Mouse (Mus musculus) hindbrain, embryonic 16.5 days (tissue): ENCODE results near the gene Baiap2. TPM values are rescaled to one million over a fixed set of nuclear protein-coding genes. Genes with fewer than 3 reads are reported as not detected.
A peak's percentile ranks its signal among the peaks of the same experiment; 100 is the strongest.

Source experiments
- ATAC-seq: fragments of 200-750 bp; cut with Nextera tagmentation; 2 replicates; pipeline ENCODE4 v1.8.0; 2017; ENCODE audit warnings: moderate TSS enrichment, moderate library complexity
- H3K27ac ChIP-seq: fragments of 300-500 bp; sonication (generic); 2 replicates; pipeline ENCODE4 v1.5.1; 2014; ENCODE audit warnings: low read depth, mild to moderate bottlenecking, control low read depth, low read length, moderate library complexity
- H3K27me3 ChIP-seq: fragments of 300-500 bp; sonication (generic); replicated peaks from 2 replicates; pipeline ENCODE4 v1.6.1; 2014; ENCODE audit warnings: low read length; ENCODE audit not compliant: control insufficient read depth, insufficient read depth
- H3K36me3 ChIP-seq: fragments of 300-500 bp; sonication (generic); 2 replicates; pipeline ENCODE4 v1.6.1; 2014; ENCODE audit warnings: mild to moderate bottlenecking, low read length, moderate library complexity, mixed read lengths; ENCODE audit not compliant: control insufficient read depth, insufficient read depth
- H3K4me1 ChIP-seq: fragments of 300-500 bp; sonication (generic); 2 replicates; pipeline ENCODE4 v1.6.1; 2014; ENCODE audit warnings: low read depth, low read length; ENCODE audit not compliant: control insufficient read depth, insufficient read depth
- H3K4me2 ChIP-seq: fragments of 300-500 bp; sonication (generic); 2 replicates; pipeline ENCODE4 v1.6.1; 2014; ENCODE audit warnings: mild to moderate bottlenecking, low read length, control low read depth, moderate library complexity
- H3K4me3 ChIP-seq: fragments of 300-500 bp; sonication (generic); 2 replicates; pipeline ENCODE4 v1.5.1; 2014; ENCODE audit warnings: mild to moderate bottlenecking, low read length, control low read depth, moderate library complexity
- H3K9ac ChIP-seq: fragments of 300-500 bp; sonication (generic); 2 replicates; pipeline ENCODE4 v1.6.1; 2014; ENCODE audit warnings: low read depth, mild to moderate bottlenecking, control low read depth, low read length, moderate library complexity
- H3K9me3 ChIP-seq: fragments of 300-500 bp; sonication (generic); 2 replicates; pipeline ENCODE4 v1.6.1; 2014; ENCODE audit warnings: mild to moderate bottlenecking, low read length, moderate library complexity; ENCODE audit not compliant: control insufficient read depth
- WGBS: fragments of 180-500 bp; shearing (Covaris S2); extraction: QIAGEN DNeasy Blood & Tissue Kit; methylation state at CpG from one replicate; pipeline ENCODE4 v1.1.7; 2014; 5-methylcytosine and 5-hydroxymethylcytosine counted together
- polyA plus RNA-seq: library from polyadenylated mRNA; unstranded; fragments of >200 nt; fragmentation: Nextera tagmentation; extraction: Ambion mirVana; gene quantifications from 2 replicates; pipeline ENCODE4 v1.2.1, GENCODE M21; 2015

The Baiap2 gene
- polyA plus RNA-seq, 1 experiment from 2014 or later: 23.9 TPM

DNA sequence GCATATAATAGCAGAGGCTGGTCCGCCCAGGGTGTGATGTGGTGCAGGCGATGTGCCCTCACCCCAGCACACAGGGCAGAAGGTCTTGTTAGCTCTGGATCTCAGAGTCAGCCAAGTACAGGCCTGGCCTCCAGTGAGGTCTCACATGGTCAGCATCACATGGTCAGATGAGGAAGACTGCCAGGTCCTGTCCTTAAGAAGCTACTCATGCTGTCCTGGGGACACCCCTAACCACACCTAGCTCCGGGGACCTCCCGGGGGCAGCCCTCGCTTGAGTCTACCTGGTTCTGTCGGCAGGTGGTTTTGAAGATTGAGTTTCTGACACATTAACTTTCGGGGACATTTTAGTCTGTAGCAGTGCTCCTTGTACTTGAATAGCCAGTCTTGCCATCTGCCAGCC lies 45.8 kb downstream of the Baiap2 start:
- WGBS: 86% methylated on average over 7 of the region's 7 CpGs
- Histone ChIP-seq H3K4me3 (no peak overlapping the region), H3K4me2 (no peak overlapping the region), H3K9me3 (no peaks in the 10 kb centered on the region), H3K9ac (no peak overlapping the region), H3K36me3 (no peaks in the 10 kb centered on the region), H3K4me1 (peaks cover 23% of the 10 kb centered on the region), H3K27me3 (no peaks in the 10 kb centered on the region), H3K27ac (no peak overlapping the region)
- no peak for ATAC-seq

DNA sequence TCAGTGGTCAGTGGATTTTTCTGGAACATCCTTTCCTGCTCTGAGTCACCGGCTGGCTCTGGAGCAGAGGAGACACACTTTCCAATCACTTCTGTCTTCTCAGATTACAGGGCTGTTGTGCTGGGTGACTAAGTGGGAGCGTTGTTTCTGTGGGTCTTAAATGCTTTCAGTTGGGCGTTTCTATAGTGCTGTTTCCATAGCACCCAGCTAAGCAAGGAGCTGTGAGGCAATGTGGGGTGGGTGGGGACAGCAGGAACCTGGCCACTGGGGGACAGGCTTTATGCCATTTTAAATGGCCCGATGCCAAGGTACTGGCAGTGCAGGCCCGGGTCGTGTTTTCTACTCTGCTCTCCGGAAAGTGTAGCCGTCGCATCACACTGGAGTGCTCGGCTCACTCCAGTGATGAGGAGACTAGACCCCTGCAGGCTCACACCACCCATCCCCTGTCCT lies 46.6 kb downstream of the Baiap2 start:
- Histone ChIP-seq H3K9me3 (no peaks in the 10 kb centered on the region), H3K4me3 (no peak overlapping the region), H3K27me3 (no peaks in the 10 kb centered on the region), H3K36me3 (no peaks in the 10 kb centered on the region), H3K4me2 (no peak overlapping the region), H3K4me1 (peaks cover 20% of the 10 kb centered on the region), H3K9ac (0 out of 2 replicates have a peak overlapping the region, but pooled peaks have one; percentile 4), H3K27ac (peak overlapping the region; percentile 57; the same call in 1 of the 2 replicates)
- peak; percentile 72 for ATAC-seq
- WGBS: 6% methylated on average over 10 of the region's 10 CpGs

GRCm38 (mm10) chr11:119990658-119991337 lies 48.2 kb downstream of the Baiap2 start:
- ATAC-seq: no peak
- 57% methylated on average over 10 of the region's 10 CpGs for WGBS
- H3K36me3 ChIP-seq: no peaks in the 10 kb centered on the region; the same call in 1 of the 2 replicates
- no peak overlapping the region for H3K4me2 ChIP-seq
- H3K4me3 ChIP-seq: no peak overlapping the region
- H3K9me3 ChIP-seq: no peaks in the 10 kb centered on the region
- H3K9ac ChIP-seq: peak overlapping the region; percentile 11
- no peaks in the 10 kb centered on the region for H3K27me3 ChIP-seq
- H3K4me1 ChIP-seq: peaks cover 20% of the 10 kb centered on the region
- H3K27ac ChIP-seq: no peak overlapping the region; the same call in 1 of the 2 replicates

- no peaks in the 10 kb centered on the region; the same call in 1 of the 2 replicates for H3K36me3 ChIP-seq
- 15% methylated on average over 10 of the region's 10 CpGs for WGBS
- no peak overlapping the region for H3K27ac ChIP-seq
- H3K4me1 ChIP-seq: peaks cover 20% of the 10 kb centered on the region
- H3K27me3 ChIP-seq: no peaks in the 10 kb centered on the region
- no peaks in the 10 kb centered on the region for H3K9me3 ChIP-seq
- H3K4me3 ChIP-seq: no peak overlapping the region
- no peak overlapping the region for H3K4me2 ChIP-seq
- ATAC-seq: peak; percentile 81
- peak overlapping the region; percentile 11 for H3K9ac ChIP-seq
Measured at GRCm38 (mm10) chr11:119991338-119991678, 48.7 kb downstream of the Baiap2 start.

- H3K4me2 ChIP-seq: no peak overlapping the region
- 76% methylated on average over 16 of the region's 16 CpGs for WGBS
- no peak overlapping the region for H3K4me3 ChIP-seq
- H3K9me3 ChIP-seq: no peaks in the 10 kb centered on the region
- no peak for ATAC-seq
- no peak overlapping the region for H3K27ac ChIP-seq
- no peaks in the 10 kb centered on the region for H3K27me3 ChIP-seq
- H3K4me1 ChIP-seq: no peaks in the 10 kb centered on the region
- H3K36me3 ChIP-seq: peaks cover 4% of the 10 kb centered on the region; the same call in 1 of the 2 replicates
- H3K9ac ChIP-seq: no peak overlapping the region
Measured at GRCm38 (mm10) chr11:119997351-119997750, 54.8 kb downstream of the Baiap2 start.

- no peak overlapping the region for H3K9ac ChIP-seq
- peaks cover 10% of the 10 kb centered on the region; the same call in 1 of the 2 replicates for H3K36me3 ChIP-seq
Measured at GRCm38 (mm10) chr11:120002041-120002440, 59.5 kb downstream of the Baiap2 start.

DNA sequence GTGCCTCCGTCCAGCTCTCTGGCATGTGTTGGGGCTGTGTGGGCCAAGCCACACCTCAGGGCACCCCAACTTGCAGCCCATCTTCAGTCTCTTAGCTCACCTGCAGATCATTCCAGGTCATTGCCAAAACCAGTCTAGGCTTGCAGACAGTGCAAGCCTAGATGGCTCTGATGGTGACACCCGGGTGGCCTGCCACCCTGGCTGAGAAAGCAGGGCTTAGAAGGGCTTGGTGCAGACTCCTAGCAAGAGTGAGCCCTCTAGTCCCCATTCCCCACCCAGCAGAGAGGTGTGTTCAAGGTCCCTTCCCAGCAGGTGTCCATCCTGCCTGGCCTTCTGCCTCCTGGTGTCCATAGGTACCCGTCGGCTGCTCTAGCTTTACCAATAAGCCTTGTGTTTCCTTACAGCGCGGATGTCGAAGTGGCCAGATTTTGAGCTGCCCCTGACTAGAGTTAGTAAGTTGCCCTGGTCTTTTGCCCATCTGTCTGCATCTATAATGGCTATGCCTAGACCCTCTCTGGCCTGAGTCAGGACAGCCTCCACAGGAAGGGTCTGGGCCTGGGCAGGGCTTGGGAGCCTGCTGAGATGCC lies 60.2 kb downstream of the Baiap2 start:
- Histone ChIP-seq H3K9ac (no peak overlapping the region), H3K4me3 (no peak overlapping the region), H3K4me1 (no peaks in the 10 kb centered on the region), H3K9me3 (no peaks in the 10 kb centered on the region), H3K27me3 (no peaks in the 10 kb centered on the region), H3K36me3 (0 out of 2 replicates have a peak, but pooled peaks cover 7% of the 10 kb centered on the region), H3K4me2 (no peak overlapping the region), H3K27ac (no peak overlapping the region)
- WGBS: 93% methylated on average over 7 of the region's 7 CpGs
- ATAC-seq: no peak

More at GRCm38 (mm10) chr11:120002041-120002440, 59.5 kb downstream of the Baiap2 start:
- WGBS: 71% methylated on average over 5 of the region's 5 CpGs
- no peak overlapping the region for H3K4me2 ChIP-seq
- no peak for ATAC-seq
- H3K27me3 ChIP-seq: no peaks in the 10 kb centered on the region
- H3K9me3 ChIP-seq: no peaks in the 10 kb centered on the region
- no peak overlapping the region for H3K4me3 ChIP-seq
- H3K4me1 ChIP-seq: no peaks in the 10 kb centered on the region
- H3K27ac ChIP-seq: no peak overlapping the region

- H3K9ac ChIP-seq: no peak overlapping the region
- H3K27me3 ChIP-seq: no peaks in the 10 kb centered on the region
- H3K36me3 ChIP-seq: peaks cover 13% of the 10 kb centered on the region
- ATAC-seq: no peak
- no peak overlapping the region for H3K4me2 ChIP-seq
- no peak overlapping the region for H3K4me3 ChIP-seq
- H3K9me3 ChIP-seq: no peaks in the 10 kb centered on the region
- 87% methylated on average over 18 of the region's 18 CpGs for WGBS
- no peaks in the 10 kb centered on the region for H3K4me1 ChIP-seq
- no peak overlapping the region for H3K27ac ChIP-seq
Measured at GRCm38 (mm10) chr11:120005434-120006317, 63.1 kb downstream of the Baiap2 start.
